Mouse (Mus musculus): ENCODE data around the gene Prelp.
A peak's percentile ranks its signal among the peaks of the same experiment; 100 is the strongest.

The Prelp gene

GRCm38 (mm10) chr1:133891489-133891888 lies 29.7 kb downstream of the Prelp start:
- DNase-seq, result no peak

- no peak for DNase-seq
These were observed 31.1 kb downstream of the Prelp start for GRCm38 (mm10) chr1:133889949-133890598.

- DNase-seq, result no peak
These were observed 33.5 kb downstream of the Prelp start for GRCm38 (mm10) chr1:133887538-133888250.

- DNase-seq, result peak; percentile 86
These were observed 34.2 kb downstream of the Prelp start for GRCm38 (mm10) chr1:133887044-133887443.

- peak; percentile 58 for DNase-seq
These were observed 34.8 kb downstream of the Prelp start for GRCm38 (mm10) chr1:133886431-133886830.

GRCm38 (mm10) chr1:133885811-133886210 lies 35.4 kb downstream of the Prelp start:
- no peak for DNase-seq

GRCm38 (mm10) chr1:133884746-133885145 lies 36.5 kb downstream of the Prelp start:
- DNase-seq, result no peak

- peak; percentile 74 for DNase-seq
These were observed 37.1 kb downstream of the Prelp start for GRCm38 (mm10) chr1:133884090-133884489.

- no peak for DNase-seq
These were observed 38.7 kb downstream of the Prelp start for GRCm38 (mm10) chr1:133882283-133883217.

GRCm38 (mm10) chr1:133881813-133882212 lies 39.4 kb downstream of the Prelp start:
- DNase-seq, result no peak

GRCm38 (mm10) chr1:133878825-133879423 lies 42.3 kb downstream of the Prelp start:
- no peak for DNase-seq

- DNase-seq, result no peak
These were observed 44.3 kb downstream of the Prelp start for GRCm38 (mm10) chr1:133876936-133877335.

GRCm38 (mm10) chr1:133873086-133873813 lies 48.0 kb downstream of the Prelp start:
- no peak for DNase-seq

- no peak for DNase-seq
These were observed 50.0 kb downstream of the Prelp start for GRCm38 (mm10) chr1:133871241-133871640.

GRCm38 (mm10) chr1:133869221-133869620 lies 52.0 kb downstream of the Prelp start:
- DNase-seq, result no peak

GRCm38 (mm10) chr1:133863257-133863997 lies 57.8 kb downstream of the Prelp start:
- no peak for DNase-seq

- DNase-seq, result no peak
These were observed 60.2 kb downstream of the Prelp start for GRCm38 (mm10) chr1:133861028-133861427.
